Mouse (Mus musculus): Measurements from ENCODE around the gene Eci1.
"Not testable (repeated sequence)": the region's sequence is repeated elsewhere in the genome, so short reads cannot be mapped to it uniquely, and the experiment has no call there.

Eci1 gene

GRCm38 (mm10) chr17:24441148-24441547 lies 14.7 kb downstream of the Eci1 start:
- no peak for DNase-seq (ENCODE audit: low spot score)

GRCm38 (mm10) chr17:24442107-24442506 lies 15.7 kb downstream of the Eci1 start:
- DNase-seq (ENCODE audit: low spot score) = no peak

- DNase-seq (ENCODE audit: low spot score) = no peak
Observed at GRCm38 (mm10) chr17:24442632-24443155, 16.3 kb downstream of the Eci1 start, which contains the start of gene Dnase1l2. Dnase1l2 (minus strand) TSS chr17:24443105.

GRCm38 (mm10) chr17:24443409-24443808 lies 17.0 kb downstream of the Eci1 start:
- DNase-seq (ENCODE audit: low spot score) = peak; percentile 48

- no peak for DNase-seq (ENCODE audit: low spot score)
Observed at GRCm38 (mm10) chr17:24446590-24446989, 20.1 kb downstream of the Eci1 start.

- no peak for DNase-seq (ENCODE audit: low spot score)
Observed at GRCm38 (mm10) chr17:24449507-24449906, 23.1 kb downstream of the Eci1 start.

- no peak for DNase-seq (ENCODE audit: low spot score)
Observed at GRCm38 (mm10) chr17:24451220-24451619, 24.8 kb downstream of the Eci1 start.

- DNase-seq (ENCODE audit: low spot score) = no peak
Observed at GRCm38 (mm10) chr17:24453372-24453771, 26.9 kb downstream of the Eci1 start.

- DNase-seq (ENCODE audit: low spot score) = no peak
Observed at GRCm38 (mm10) chr17:24454218-24454755, 27.8 kb downstream of the Eci1 start.

- peak; percentile 99 for DNase-seq (ENCODE audit: low spot score)
Observed at GRCm38 (mm10) chr17:24454756-24455522, 28.5 kb downstream of the Eci1 start.

GRCm38 (mm10) chr17:24455523-24456206 lies 29.2 kb downstream of the Eci1 start:
- not testable (repeated sequence) for DNase-seq (ENCODE audit: low spot score)

GRCm38 (mm10) chr17:24461580-24461979 lies 35.1 kb downstream of the Eci1 start:
- DNase-seq (ENCODE audit: low spot score) = no peak

- no peak for DNase-seq (ENCODE audit: low spot score)
Observed at GRCm38 (mm10) chr17:24462932-24463331, 36.5 kb downstream of the Eci1 start.

GRCm38 (mm10) chr17:24463374-24464133 lies 37.1 kb downstream of the Eci1 start:
- no peak for DNase-seq (ENCODE audit: low spot score)

GRCm38 (mm10) chr17:24468636-24469246 lies 42.3 kb downstream of the Eci1 start:
- no peak for DNase-seq (ENCODE audit: low spot score)

GRCm38 (mm10) chr17:24469336-24469909 lies 43.0 kb downstream of the Eci1 start:
- DNase-seq (ENCODE audit: low spot score) = no peak

GRCm38 (mm10) chr17:24469910-24470602 lies 43.6 kb downstream of the Eci1 start, which contains the start of the genes E4f1 and Pgp:
E4f1 (minus strand) TSS chr17:24470313.
Pgp (plus strand) TSS chr17:24470392.
- DNase-seq (ENCODE audit: low spot score) = peak; percentile 99

- peak; percentile 24 for DNase-seq (ENCODE audit: low spot score)
Observed at GRCm38 (mm10) chr17:24470701-24471527, 44.5 kb downstream of the Eci1 start.

GRCm38 (mm10) chr17:24472512-24472911 lies 46.1 kb downstream of the Eci1 start:
- DNase-seq (ENCODE audit: low spot score) = no peak
